Mouse (Mus musculus) liver, adult 2 months (tissue): ENCODE measurements around the gene Zan. TPM values are rescaled to one million over a fixed set of nuclear protein-coding genes. Genes with fewer than 3 reads are reported as not detected.

Experiments
- DNase-seq: peaks from one replicate; pipeline ENCODE4 v3.0.0-alpha.2; 2011; ENCODE audit warnings: low read depth, low spot score; ENCODE audit errors: extremely low read depth
- H3K27ac ChIP-seq: fragments of 200-500 bp; replicated peaks from 2 replicates; pipeline ENCODE4 v1.5.1; 2012; ENCODE audit warnings: low read depth, mild to moderate bottlenecking, control low read depth, inconsistent platforms, low read length; ENCODE audit not compliant: insufficient read depth
- H3K27me3 ChIP-seq: fragments of 200-500 bp; 2 replicates; pipeline ENCODE4 v1.6.1; 2012; ENCODE audit warnings: mild to moderate bottlenecking, moderate library complexity, low read length, inconsistent platforms; ENCODE audit not compliant: control insufficient read depth, insufficient read depth
- H3K36me3 ChIP-seq: fragments of 200-500 bp; 2 replicates; pipeline ENCODE4 v1.6.1; 2012; ENCODE audit warnings: low read length, inconsistent platforms; ENCODE audit not compliant: control insufficient read depth, insufficient read depth
- H3K4me1 ChIP-seq: fragments of 200-500 bp; 2 replicates; pipeline ENCODE4 v1.6.1; 2011; ENCODE audit warnings: low read length; ENCODE audit not compliant: control insufficient read depth, insufficient read depth
- H3K4me3 ChIP-seq: fragments of 200-500 bp; 2 replicates; pipeline ENCODE4 v1.5.1; 2011; ENCODE audit warnings: low read depth, mild to moderate bottlenecking, control low read depth, low read length, moderate library complexity; ENCODE audit not compliant: insufficient read depth
- H3K79me2 ChIP-seq: fragments of 200-500 bp; 2 replicates; pipeline ENCODE4 v1.6.1; 2012; ENCODE audit warnings: inconsistent platforms, mild to moderate bottlenecking, low read length, moderate library complexity; ENCODE audit not compliant: control insufficient read depth, insufficient read depth
- H3K9ac ChIP-seq: fragments of 200-500 bp; 2 replicates; pipeline ENCODE4 v1.6.1; 2012; ENCODE audit warnings: low read depth, mild to moderate bottlenecking, control low read depth, inconsistent platforms, low read length
- CTCF ChIP-seq: fragments of 200-500 bp; IDR thresholded peaks from 2 replicates; pipeline ENCODE4 v1.5.1; 2011; ENCODE audit warnings: low read depth, low read length, control low read depth
- POLR2A ChIP-seq: fragments of 200-500 bp; IDR thresholded peaks from 2 replicates; pipeline ENCODE4 v1.6.1; 2011; ENCODE audit warnings: low read length, control low read depth; ENCODE audit not compliant: insufficient read depth; ENCODE audit errors: extremely low read depth
- WGBS: fragments of 180-500 bp; shearing (Covaris S2); methylation state at CpG from one replicate; pipeline ENCODE4 v1.1.7; 2018; 5-methylcytosine and 5-hydroxymethylcytosine counted together
- polyA plus RNA-seq: library from polyadenylated mRNA; depleted of rRNA; stranded (reverse); fragments of >200 nt; gene quantifications from 2 replicates; pipeline ENCODE4 v1.2.3, GENCODE M21; 2012
- total RNA-seq: library from RNA; depleted of rRNA; stranded (reverse); fragments of >200 nt; gene quantifications from 2 replicates; pipeline ENCODE4 v1.2.3, GENCODE M21; 2014

Gene Zan
- total and polyA plus RNA-seq, 2 experiments = under 0.01 to 0.02 TPM

GRCm38 (mm10) chr5:137414253-137414652, 62.6 kb downstream of the Zan start:
- Histone ChIP-seq H3K4me1 (peaks cover 3% of the 10 kb centered on the region; the same call in 1 of the 2 replicates), H3K79me2 (no peaks in the 10 kb centered on the region), H3K36me3 (no peaks in the 10 kb centered on the region), H3K27me3 (no peaks in the 10 kb centered on the region; the same call in 1 of the 2 replicates), H3K27ac (no peak overlapping the region), H3K9ac (no peak overlapping the region), H3K4me3 (no peak overlapping the region)
- no peak for TF ChIP-seq CTCF
- no peak for TF ChIP-seq POLR2A
- 7% methylated on average over 5 of the region's 5 CpGs for WGBS
- peak; percentile 83 for DNase-seq

GRCm38 (mm10) chr5:137411235-137411634, 65.6 kb downstream of the Zan start:
- 77% methylated on average over 8 of the region's 8 CpGs for WGBS
- H3K4me1 ChIP-seq = peaks cover 3% of the 10 kb centered on the region; the same call in 1 of the 2 replicates
- no peak overlapping the region for H3K27ac ChIP-seq
- no peaks in the 10 kb centered on the region for H3K36me3 ChIP-seq
- no peak overlapping the region for H3K9ac ChIP-seq
- no peak for DNase-seq
- H3K79me2 ChIP-seq = no peaks in the 10 kb centered on the region
- H3K27me3 ChIP-seq = no peaks in the 10 kb centered on the region; the same call in 1 of the 2 replicates
- TF ChIP-seq CTCF (no peak), POLR2A (no peak)
- no peak overlapping the region for H3K4me3 ChIP-seq

- TF ChIP-seq POLR2A (no peak), CTCF (no peak)
- H3K27ac ChIP-seq = no peak overlapping the region
- H3K9ac ChIP-seq = no peak overlapping the region
- no peaks in the 10 kb centered on the region; the same call in 1 of the 2 replicates for H3K27me3 ChIP-seq
- no peak for DNase-seq
- over 99% methylated on average over 3 of the region's 3 CpGs for WGBS
- H3K4me1 ChIP-seq = peaks cover 3% of the 10 kb centered on the region; the same call in 1 of the 2 replicates
- H3K36me3 ChIP-seq = no peaks in the 10 kb centered on the region
- no peak overlapping the region for H3K4me3 ChIP-seq
- no peaks in the 10 kb centered on the region for H3K79me2 ChIP-seq
Measured at GRCm38 (mm10) chr5:137410549-137410948, 66.3 kb downstream of the Zan start.

- TF ChIP-seq CTCF = no peak
- TF ChIP-seq POLR2A = no peak
- H3K4me1 ChIP-seq = peaks cover 3% of the 10 kb centered on the region; the same call in 1 of the 2 replicates
- no peak overlapping the region for H3K4me3 ChIP-seq
- no peaks in the 10 kb centered on the region; the same call in 1 of the 2 replicates for H3K27me3 ChIP-seq
- no peaks in the 10 kb centered on the region for H3K36me3 ChIP-seq
- 82% methylated on average over 3 of the region's 3 CpGs for WGBS
- no peak for DNase-seq
- no peak overlapping the region for H3K9ac ChIP-seq
- no peaks in the 10 kb centered on the region for H3K79me2 ChIP-seq
- no peak overlapping the region for H3K27ac ChIP-seq
Measured at GRCm38 (mm10) chr5:137410066-137410465, 66.8 kb downstream of the Zan start.

- DNase-seq = no peak
- Histone ChIP-seq H3K27ac (no peak overlapping the region), H3K79me2 (no peaks in the 10 kb centered on the region), H3K4me1 (peaks cover 3% of the 10 kb centered on the region; the same call in 1 of the 2 replicates), H3K36me3 (no peaks in the 10 kb centered on the region), H3K9ac (no peak overlapping the region), H3K27me3 (no peaks in the 10 kb centered on the region; the same call in 1 of the 2 replicates), H3K4me3 (no peak overlapping the region)
- TF ChIP-seq POLR2A (no peak), CTCF (no peak)
- 90% methylated on average over 6 of the region's 6 CpGs for WGBS
Measured at GRCm38 (mm10) chr5:137409451-137409850, 67.4 kb downstream of the Zan start.

GRCm38 (mm10) chr5:137404081-137404480, 72.8 kb downstream of the Zan start:
- TF ChIP-seq POLR2A (no peak), CTCF (no peak)
- Histone ChIP-seq H3K4me3 (no peak overlapping the region), H3K79me2 (no peaks in the 10 kb centered on the region), H3K27ac (no peak overlapping the region), H3K27me3 (no peaks in the 10 kb centered on the region), H3K9ac (no peak overlapping the region), H3K4me1 (peaks cover 8% of the 10 kb centered on the region; the same call in 1 of the 2 replicates), H3K36me3 (no peaks in the 10 kb centered on the region)
- 75% methylated on average over 2 of the region's 2 CpGs for WGBS
- DNase-seq = no peak
